Mouse (Mus musculus) neural tube, embryonic 15.5 days (tissue): ENCODE data around the gene Gm17268. TPM values are rescaled to one million over a fixed set of nuclear protein-coding genes. Genes with fewer than 3 reads are reported as not detected.

Source experiments
- ATAC-seq: fragments of 200-750 bp; cut with Nextera tagmentation; 2 replicates; pipeline ENCODE4 v1.8.0; 2017; ENCODE audit warnings: mild to moderate bottlenecking, moderate TSS enrichment, moderate library complexity; ENCODE audit not compliant: low FRiP score
- H3K27ac ChIP-seq: fragments of 300-500 bp; sonication (generic); replicated peaks from 2 replicates; pipeline ENCODE4 v1.5.1; 2015; ENCODE audit warnings: mild to moderate bottlenecking, inconsistent platforms
- H3K27me3 ChIP-seq: fragments of 300-500 bp; sonication (generic); replicated peaks from 2 replicates; pipeline ENCODE4 v1.6.1; 2015; ENCODE audit warnings: inconsistent platforms
- H3K36me3 ChIP-seq: fragments of 300-500 bp; sonication (generic); 2 replicates; pipeline ENCODE4 v1.6.1; 2015; ENCODE audit warnings: inconsistent platforms
- H3K4me1 ChIP-seq: fragments of 300-500 bp; sonication (generic); 2 replicates; pipeline ENCODE4 v1.6.1; 2015; ENCODE audit warnings: inconsistent platforms
- H3K4me2 ChIP-seq: fragments of 300-500 bp; sonication (generic); 2 replicates; pipeline ENCODE4 v1.6.1; 2015; ENCODE audit warnings: inconsistent platforms, mild to moderate bottlenecking, moderate library complexity
- H3K4me3 ChIP-seq: fragments of 300-500 bp; sonication (generic); replicated peaks from 2 replicates; pipeline ENCODE4 v1.5.1; 2015; ENCODE audit warnings: mild to moderate bottlenecking, inconsistent platforms
- H3K9ac ChIP-seq: fragments of 300-500 bp; sonication (generic); replicated peaks from 2 replicates; pipeline ENCODE4 v1.6.1; 2015; ENCODE audit warnings: mild to moderate bottlenecking, inconsistent platforms
- H3K9me3 ChIP-seq: fragments of 300-500 bp; sonication (generic); replicated peaks from 2 replicates; pipeline ENCODE4 v1.6.1; 2016; ENCODE audit warnings: inconsistent platforms
- WGBS: fragments of 180-500 bp; shearing (Covaris S2); methylation state at CpG from one replicate; pipeline ENCODE4 v1.1.7; 2015; ENCODE audit warnings: mixed read lengths; 5-methylcytosine and 5-hydroxymethylcytosine counted together
- polyA plus RNA-seq: library from polyadenylated mRNA; unstranded; fragments of >200 nt; fragmentation: Nextera tagmentation; extraction: Ambion mirVana; gene quantifications from 2 replicates; pipeline ENCODE4 v1.2.1, GENCODE M21; 2015

The Gm17268 gene
- polyA plus RNA-seq = not detected in 2 replicates

GRCm38 (mm10) chr11:82038535-82038934 is at the start of gene Gm17268:
Gm17268 (minus strand) TSS chr11:82038562.
- WGBS = 43% methylated on average over 2 of the region's 2 CpGs
- no peak for ATAC-seq

GRCm38 (mm10) chr11:82084360-82084759 is 46.0 kb upstream of the Gm17268 start:
- ATAC-seq = peak; percentile 65
- Histone ChIP-seq H3K4me2 (no peak overlapping the region), H3K9me3 (no peaks in the 10 kb centered on the region), H3K27ac (no peak overlapping the region), H3K4me3 (no peak overlapping the region), H3K36me3 (no peaks in the 10 kb centered on the region), H3K27me3 (no peaks in the 10 kb centered on the region), H3K4me1 (no peaks in the 10 kb centered on the region), H3K9ac (no peak overlapping the region)
- 53% methylated on average over 3 of the region's 3 CpGs for WGBS

More at GRCm38 (mm10) chr11:82038535-82038934, at the start of gene Gm17268:
- Histone ChIP-seq H3K36me3 (no peaks in the 10 kb centered on the region), H3K27me3 (no peaks in the 10 kb centered on the region), H3K4me1 (peaks cover 20% of the 10 kb centered on the region), H3K9me3 (no peaks in the 10 kb centered on the region), H3K9ac (no peak within 1 kb of the TSS), H3K4me2 (no peak within 1 kb of the TSS), H3K27ac (no peak within 1 kb of the TSS), H3K4me3 (no peak within 1 kb of the TSS)

- H3K27me3 ChIP-seq = no peaks in the 10 kb centered on the region
- no peaks in the 10 kb centered on the region for H3K36me3 ChIP-seq
- H3K9ac ChIP-seq = no peak overlapping the region
- H3K27ac ChIP-seq = no peak overlapping the region
- H3K4me1 ChIP-seq = no peaks in the 10 kb centered on the region
- no peak overlapping the region for H3K4me2 ChIP-seq
- H3K4me3 ChIP-seq = no peak overlapping the region
- no peaks in the 10 kb centered on the region for H3K9me3 ChIP-seq
- 89% methylated on average over 3 of the region's 3 CpGs for WGBS
- ATAC-seq = no peak
Observed at GRCm38 (mm10) chr11:82080865-82081264, 42.5 kb upstream of the Gm17268 start.

GRCm38 (mm10) chr11:82078136-82078730 is 39.9 kb upstream of the Gm17268 start:
- no peaks in the 10 kb centered on the region for H3K9me3 ChIP-seq
- H3K9ac ChIP-seq = no peak overlapping the region
- H3K27me3 ChIP-seq = no peaks in the 10 kb centered on the region
- H3K4me3 ChIP-seq = no peak overlapping the region
- H3K36me3 ChIP-seq = no peaks in the 10 kb centered on the region
- no peaks in the 10 kb centered on the region for H3K4me1 ChIP-seq
- ATAC-seq = no peak
- no peak overlapping the region for H3K4me2 ChIP-seq
- no peak overlapping the region for H3K27ac ChIP-seq

GRCm38 (mm10) chr11:82077031-82077430 is 38.7 kb upstream of the Gm17268 start:
- 88% methylated on average over 3 of the region's 3 CpGs for WGBS
- Histone ChIP-seq H3K9me3 (no peaks in the 10 kb centered on the region), H3K27ac (no peak overlapping the region), H3K9ac (no peak overlapping the region), H3K4me1 (no peaks in the 10 kb centered on the region), H3K4me3 (no peak overlapping the region), H3K27me3 (no peaks in the 10 kb centered on the region), H3K36me3 (no peaks in the 10 kb centered on the region), H3K4me2 (no peak overlapping the region)
- ATAC-seq = no peak

GRCm38 (mm10) chr11:82073686-82074085 is 35.3 kb upstream of the Gm17268 start:
- Histone ChIP-seq H3K27ac (no peak overlapping the region), H3K4me1 (no peaks in the 10 kb centered on the region), H3K9me3 (no peaks in the 10 kb centered on the region), H3K27me3 (no peaks in the 10 kb centered on the region), H3K9ac (no peak overlapping the region), H3K4me2 (no peak overlapping the region), H3K4me3 (no peak overlapping the region), H3K36me3 (no peaks in the 10 kb centered on the region)
- WGBS = 86% methylated on average over 3 of the region's 3 CpGs
- no peak for ATAC-seq

- H3K4me1 ChIP-seq = no peaks in the 10 kb centered on the region
- H3K9me3 ChIP-seq = no peaks in the 10 kb centered on the region
- no peak overlapping the region for H3K4me3 ChIP-seq
- H3K27ac ChIP-seq = no peak overlapping the region
- ATAC-seq = no peak
- no peak overlapping the region for H3K9ac ChIP-seq
- no peaks in the 10 kb centered on the region for H3K36me3 ChIP-seq
- 81% methylated on average over 3 of the region's 3 CpGs for WGBS
- H3K4me2 ChIP-seq = no peak overlapping the region
- no peaks in the 10 kb centered on the region for H3K27me3 ChIP-seq
Observed at GRCm38 (mm10) chr11:82072984-82073383, 34.6 kb upstream of the Gm17268 start.

GRCm38 (mm10) chr11:82072374-82072773 is 34.0 kb upstream of the Gm17268 start:
- no peaks in the 10 kb centered on the region for H3K27me3 ChIP-seq
- ATAC-seq = no peak
- WGBS = 73% methylated on average over 1 of the region's 1 CpGs

GRCm38 (mm10) chr11:82071076-82071475 is 32.7 kb upstream of the Gm17268 start:
- no peak overlapping the region for H3K27ac ChIP-seq
- no peak for ATAC-seq
- H3K4me2 ChIP-seq = no peak overlapping the region
- no peak overlapping the region for H3K9ac ChIP-seq
- no peak overlapping the region for H3K4me3 ChIP-seq
- 87% methylated on average over 3 of the region's 3 CpGs for WGBS
- H3K4me1 ChIP-seq = no peaks in the 10 kb centered on the region
- H3K9me3 ChIP-seq = no peaks in the 10 kb centered on the region
- no peaks in the 10 kb centered on the region for H3K36me3 ChIP-seq
- no peaks in the 10 kb centered on the region for H3K27me3 ChIP-seq

More at GRCm38 (mm10) chr11:82072374-82072773, 34.0 kb upstream of the Gm17268 start:
- Histone ChIP-seq H3K27ac (no peak overlapping the region), H3K4me1 (no peaks in the 10 kb centered on the region), H3K4me3 (no peak overlapping the region), H3K9ac (no peak overlapping the region), H3K36me3 (no peaks in the 10 kb centered on the region), H3K4me2 (no peak overlapping the region), H3K9me3 (no peaks in the 10 kb centered on the region)

GRCm38 (mm10) chr11:82066953-82067571 is 28.7 kb upstream of the Gm17268 start:
- WGBS = 77% methylated on average over 7 of the region's 7 CpGs
- no peaks in the 10 kb centered on the region for H3K4me1 ChIP-seq

GRCm38 (mm10) chr11:82063454-82063853 is 25.1 kb upstream of the Gm17268 start:
- no peak for ATAC-seq
- no peak overlapping the region for H3K27ac ChIP-seq
- no peak overlapping the region for H3K4me3 ChIP-seq
- no peaks in the 10 kb centered on the region for H3K9me3 ChIP-seq
- no peaks in the 10 kb centered on the region for H3K4me1 ChIP-seq
- no peak overlapping the region for H3K4me2 ChIP-seq
- 81% methylated on average over 2 of the region's 2 CpGs for WGBS
- no peak overlapping the region for H3K9ac ChIP-seq
- H3K27me3 ChIP-seq = no peaks in the 10 kb centered on the region
- H3K36me3 ChIP-seq = no peaks in the 10 kb centered on the region

More at GRCm38 (mm10) chr11:82066953-82067571, 28.7 kb upstream of the Gm17268 start:
- Histone ChIP-seq H3K4me2 (no peak overlapping the region), H3K9ac (no peak overlapping the region), H3K36me3 (no peaks in the 10 kb centered on the region), H3K4me3 (no peak overlapping the region), H3K27ac (no peak overlapping the region), H3K27me3 (no peaks in the 10 kb centered on the region), H3K9me3 (no peaks in the 10 kb centered on the region)
- ATAC-seq = no peak

GRCm38 (mm10) chr11:82062226-82062625 is 23.9 kb upstream of the Gm17268 start:
- 78% methylated on average over 3 of the region's 3 CpGs for WGBS
- Histone ChIP-seq H3K4me1 (no peaks in the 10 kb centered on the region), H3K36me3 (no peaks in the 10 kb centered on the region), H3K27ac (no peak overlapping the region), H3K9me3 (no peaks in the 10 kb centered on the region), H3K9ac (no peak overlapping the region), H3K27me3 (no peaks in the 10 kb centered on the region), H3K4me2 (no peak overlapping the region), H3K4me3 (no peak overlapping the region)
- ATAC-seq = no peak
